Mouse (Mus musculus): ENCODE results near the gene Ddb1.
"Not testable (repeated sequence)": the region's sequence is repeated elsewhere in the genome, so short reads cannot be mapped to it uniquely, and the experiment has no call there.

Ddb1 gene

DNA sequence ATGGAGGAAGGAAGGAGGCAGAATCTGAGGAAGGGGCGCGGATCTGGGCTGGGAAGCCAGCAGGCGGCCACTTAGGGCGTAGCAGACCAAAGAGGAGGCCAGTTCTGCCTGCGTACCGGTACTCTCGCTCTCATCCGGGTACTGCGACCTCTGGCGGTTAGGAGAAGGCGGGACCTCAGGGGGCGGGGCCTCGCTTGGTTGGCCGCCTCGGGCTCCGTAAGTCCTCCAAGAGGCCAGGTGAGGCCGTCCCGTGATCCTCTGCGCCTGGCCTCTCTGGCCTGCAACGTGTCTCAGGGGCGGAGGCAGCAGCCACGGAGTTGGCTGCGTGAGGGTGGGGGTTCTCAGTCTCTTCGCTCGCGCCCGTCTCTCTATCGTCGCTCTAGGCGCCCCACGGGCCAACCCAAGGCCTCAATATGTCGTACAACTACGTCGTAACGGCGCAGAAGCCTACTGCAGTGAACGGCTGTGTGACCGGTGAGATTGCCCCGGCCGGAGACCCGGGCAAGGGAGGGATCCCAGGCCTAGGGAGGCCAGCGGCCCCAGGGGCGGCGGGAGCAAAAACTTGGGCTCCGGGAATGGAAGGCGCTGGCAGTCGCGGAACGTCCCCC lies at the start of gene Ddb1, which contains the start of gene Tkfc:
Ddb1 (plus strand) TSS at position 35 of the 608 bp plus-strand sequence.
Tkfc (minus strand) TSS at position 362 of the 608 bp plus-strand sequence.
- DNase-seq (ENCODE audit: low spot score) = peak; percentile 98

DNA sequence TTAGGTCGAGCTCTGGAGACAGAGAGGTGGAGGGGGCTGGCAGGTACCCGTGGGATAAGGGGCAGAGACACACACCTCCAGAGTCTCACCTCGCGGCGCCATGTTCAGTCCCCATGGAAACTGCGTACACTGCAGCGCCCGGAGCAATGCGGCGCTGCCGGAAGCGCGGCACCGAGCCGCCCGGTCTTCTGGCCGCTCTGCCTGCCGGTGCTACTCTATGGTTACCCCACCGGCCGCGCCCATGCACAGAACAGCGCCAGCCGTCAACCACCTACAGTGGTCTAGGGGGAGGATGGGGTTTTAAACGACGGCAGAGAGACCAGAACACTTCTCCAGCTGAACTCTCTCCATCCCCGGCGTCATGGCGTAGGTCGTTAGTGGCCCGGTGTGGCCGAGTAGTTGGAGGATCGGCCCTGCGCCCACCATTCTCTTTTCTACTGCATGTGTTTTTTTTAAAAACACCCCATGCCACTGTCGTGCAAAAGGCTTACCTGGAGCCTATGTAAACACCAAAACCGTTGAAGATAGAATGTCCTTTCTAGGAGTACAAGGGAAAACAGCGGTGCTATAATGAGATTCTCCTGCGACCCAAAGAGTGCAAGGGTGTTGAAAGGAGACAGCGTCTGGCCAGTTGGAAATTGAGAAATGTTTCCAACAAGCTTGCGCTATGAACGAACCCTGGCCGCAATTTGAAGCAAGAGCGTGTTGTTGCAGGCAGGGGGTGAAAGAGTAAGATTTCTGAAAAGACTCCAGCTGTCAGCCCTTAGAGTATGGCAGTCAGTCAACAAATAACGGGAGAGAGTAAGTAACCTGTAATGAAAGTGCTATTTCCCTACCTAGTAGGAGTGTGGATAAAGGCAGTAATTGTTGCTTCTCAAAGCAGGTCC lies 49.3 kb upstream of the Ddb1 start, which contains the start of gene Tmem216:
Tmem216 (minus strand) TSS at position 615 of the 887 bp plus-strand sequence.
- peak; percentile 73 for DNase-seq (ENCODE audit: low spot score)

- DNase-seq (ENCODE audit: low spot score) = no peak
Observed at GRCm38 (mm10) chr19:10557001-10557400, 48.1 kb upstream of the Ddb1 start.

GRCm38 (mm10) chr19:10557430-10557829 lies 47.7 kb upstream of the Ddb1 start:
- DNase-seq (ENCODE audit: low spot score) = no peak

GRCm38 (mm10) chr19:10557837-10558375 lies 47.2 kb upstream of the Ddb1 start:
- not testable (repeated sequence) for DNase-seq (ENCODE audit: low spot score)

- no peak for DNase-seq (ENCODE audit: low spot score)
Observed at GRCm38 (mm10) chr19:10560108-10560507, 45.0 kb upstream of the Ddb1 start.

DNA sequence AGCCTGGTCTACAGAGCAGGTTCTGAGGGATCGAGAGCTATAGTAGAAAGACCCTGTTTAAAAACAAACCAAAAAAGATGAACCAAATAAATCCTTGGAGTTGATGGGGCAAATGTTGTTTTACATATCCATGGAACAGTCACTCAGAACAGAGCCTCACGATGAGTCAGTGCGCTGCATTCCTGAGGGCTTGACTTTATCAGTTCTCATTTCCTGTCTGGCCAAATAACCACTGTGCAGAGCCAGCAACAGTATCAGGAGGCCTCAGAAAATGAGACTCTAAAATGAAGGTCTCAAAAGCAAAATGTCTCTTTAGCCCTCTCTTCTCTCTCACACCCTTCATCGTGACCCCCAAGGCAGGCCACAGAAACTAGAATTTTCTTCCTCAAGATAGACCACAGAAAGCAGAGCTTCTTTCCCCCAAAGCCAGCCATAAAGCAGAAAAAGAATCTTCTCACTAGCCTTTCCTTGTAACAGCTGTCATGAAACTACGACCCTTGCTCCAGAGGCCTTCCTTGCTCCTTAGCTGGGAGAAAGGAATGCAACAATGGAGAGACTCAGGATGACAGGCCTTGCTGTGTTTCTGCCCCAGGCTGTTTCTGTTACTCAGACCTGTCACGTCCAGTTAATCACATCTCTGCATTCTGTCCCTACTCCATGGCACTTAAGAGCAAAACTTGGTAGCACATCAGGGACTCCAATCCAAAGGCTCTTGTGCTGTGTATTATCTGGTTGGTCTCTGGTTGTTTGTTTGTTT lies 43.4 kb upstream of the Ddb1 start:
- DNase-seq (ENCODE audit: low spot score) = no peak

DNA sequence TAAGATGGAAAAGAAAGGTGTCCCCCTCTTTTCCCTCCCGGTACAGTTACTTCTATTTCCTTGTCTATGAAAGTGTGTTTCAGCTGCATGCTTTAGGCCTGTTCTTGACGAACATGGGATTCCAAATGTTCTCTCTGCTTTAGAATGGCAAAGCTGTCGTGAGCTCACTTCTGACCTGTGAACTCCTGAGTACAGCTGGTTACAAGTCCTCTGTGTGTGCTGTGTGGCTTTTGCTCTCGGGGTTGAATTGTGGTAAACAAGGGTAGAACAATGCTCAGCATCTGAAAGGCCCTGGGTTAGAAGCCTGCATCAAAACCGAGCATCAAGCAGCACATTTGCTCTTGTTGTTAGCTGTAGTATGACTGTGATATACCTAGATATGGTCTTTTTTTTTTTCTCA lies 42.8 kb upstream of the Ddb1 start:
- no peak for DNase-seq (ENCODE audit: low spot score)

DNA sequence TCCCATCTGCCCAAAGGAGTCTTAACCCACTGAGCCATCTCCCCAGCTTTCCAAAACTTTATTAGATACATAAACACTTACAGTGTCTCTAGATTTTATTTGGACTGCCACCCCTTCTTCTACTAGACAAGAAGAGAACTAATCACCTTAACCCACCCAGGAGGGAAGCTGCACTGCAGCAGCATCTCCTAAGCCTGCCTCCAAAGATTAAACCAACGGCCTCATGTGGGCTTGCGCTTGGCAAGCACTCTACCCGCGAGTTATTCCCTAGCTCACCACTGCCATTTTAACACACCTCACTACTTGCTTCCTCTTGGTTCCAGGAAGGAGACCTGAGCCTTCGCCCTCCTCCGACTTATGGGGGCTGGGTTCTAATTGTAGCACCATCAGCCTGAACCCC lies 40.8 kb upstream of the Ddb1 start:
- no peak for DNase-seq (ENCODE audit: low spot score)

GRCm38 (mm10) chr19:10565217-10565616 lies 39.9 kb upstream of the Ddb1 start:
- no peak for DNase-seq (ENCODE audit: low spot score)

DNA sequence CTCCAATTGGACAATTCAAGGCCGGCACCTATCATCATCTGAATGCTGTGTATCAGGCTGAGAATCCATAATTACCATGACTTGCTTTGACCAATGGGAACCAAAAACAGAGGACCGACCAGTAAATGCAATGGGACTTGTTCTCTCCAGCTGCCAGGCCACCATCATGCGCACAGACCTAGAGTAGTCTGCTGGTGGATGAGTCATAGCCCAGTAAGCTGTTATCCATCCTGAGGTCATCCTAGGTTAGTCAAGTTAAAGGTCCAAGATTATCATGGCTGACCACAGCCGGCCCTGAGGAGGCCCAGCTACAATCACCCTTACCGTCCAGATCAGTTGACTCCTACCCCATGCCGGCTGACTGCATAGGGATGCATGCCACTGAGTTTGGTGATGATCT lies 35.5 kb upstream of the Ddb1 start:
- no peak for DNase-seq (ENCODE audit: low spot score)

DNA sequence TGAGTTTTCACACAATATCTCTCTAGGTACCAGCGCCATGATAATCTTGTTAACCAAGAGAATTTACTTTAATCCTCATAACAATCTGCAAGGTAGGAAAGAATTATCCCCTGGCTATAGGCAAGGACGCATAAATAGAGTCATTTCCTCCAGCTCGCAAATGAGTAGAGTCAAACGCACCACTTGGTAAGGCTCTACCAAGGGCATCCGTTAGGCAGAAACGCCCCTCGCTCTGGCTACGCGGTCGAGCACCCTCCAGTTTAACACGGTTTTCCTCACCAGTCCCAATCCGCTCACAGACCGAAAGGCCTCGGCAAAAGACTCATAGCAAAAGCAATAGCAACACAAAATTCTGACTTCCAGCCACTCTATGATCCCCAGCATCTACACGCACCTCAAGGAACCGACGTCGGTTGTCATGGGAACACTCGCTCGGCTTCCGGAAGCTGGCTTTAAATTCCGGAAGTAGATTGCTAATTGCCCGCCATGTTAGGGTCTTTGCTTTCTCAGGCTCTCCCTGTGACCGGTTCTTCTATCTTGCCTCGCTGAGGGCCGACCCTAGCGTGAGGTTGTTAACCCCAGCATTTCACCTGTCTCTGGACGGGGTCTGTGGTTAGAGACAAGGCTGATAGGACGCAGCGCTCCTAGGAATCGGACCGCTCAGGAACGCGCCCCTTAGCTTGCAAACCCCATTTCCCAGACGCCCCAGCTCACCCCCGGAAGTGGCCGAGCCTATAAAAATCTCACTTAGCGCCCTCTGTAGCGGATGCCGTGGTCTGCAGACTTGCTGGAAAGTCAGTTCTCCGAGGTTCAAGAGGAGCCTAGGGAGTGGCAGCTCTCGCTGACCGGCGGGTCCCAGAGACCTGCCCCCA lies 28.2 kb upstream of the Ddb1 start, which contains the start of the genes Cyb561a3 and Tmem138:
Cyb561a3 (plus strand) TSS at position 483 of the 872 bp plus-strand sequence.
Tmem138 (minus strand) TSS at position 673 of the 872 bp plus-strand sequence.
- peak; percentile 89 for DNase-seq (ENCODE audit: low spot score)

- no peak for DNase-seq (ENCODE audit: low spot score)
Observed at GRCm38 (mm10) chr19:10580102-10580501, 25.0 kb upstream of the Ddb1 start.

GRCm38 (mm10) chr19:10580761-10581160 lies 24.4 kb upstream of the Ddb1 start:
- DNase-seq (ENCODE audit: low spot score) = no peak

DNA sequence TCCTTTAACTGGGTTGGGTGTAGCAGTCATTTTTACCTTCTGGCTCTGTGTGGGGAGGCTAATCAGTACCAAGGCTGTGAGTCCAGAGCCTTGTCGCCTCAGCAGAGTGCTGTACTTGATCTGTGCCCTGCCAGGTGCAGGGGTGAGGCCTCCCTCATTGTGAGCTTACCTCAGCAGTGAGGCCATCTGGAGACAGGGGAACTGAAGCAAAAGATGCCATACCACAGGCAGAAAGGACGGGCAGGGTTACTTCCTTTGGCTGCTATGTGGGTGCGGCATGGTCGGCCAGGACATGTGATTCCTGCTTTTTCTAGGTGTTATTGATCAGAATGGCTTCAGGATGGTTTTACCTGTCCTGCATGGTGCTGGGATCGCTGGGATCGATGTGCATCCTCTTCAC lies 23.1 kb upstream of the Ddb1 start:
- DNase-seq (ENCODE audit: low spot score) = no peak

- no peak for DNase-seq (ENCODE audit: low spot score)
Observed at GRCm38 (mm10) chr19:10583550-10584146, 21.5 kb upstream of the Ddb1 start.

- DNase-seq (ENCODE audit: low spot score) = no peak
Observed at GRCm38 (mm10) chr19:10585112-10585511, 20.0 kb upstream of the Ddb1 start.

DNA sequence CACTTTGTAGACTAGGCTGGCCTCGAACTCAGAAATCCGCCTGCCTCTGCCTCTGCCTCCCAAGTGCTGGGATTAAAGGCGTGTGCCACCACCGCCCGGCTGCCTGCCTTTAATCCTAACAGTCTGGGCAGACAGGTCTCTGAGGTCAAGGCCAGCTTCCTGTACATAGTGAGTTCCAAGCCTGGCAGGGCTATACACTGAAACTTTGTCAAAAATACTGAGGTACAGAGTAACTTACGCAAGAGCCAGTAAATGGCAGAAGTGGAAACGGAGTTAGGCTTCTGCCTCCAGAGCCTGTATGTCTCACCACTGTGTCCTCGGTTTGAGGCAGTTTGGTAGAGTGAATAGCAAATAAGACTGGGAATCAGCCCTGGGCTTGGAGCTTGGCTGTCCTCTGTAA lies 17.9 kb upstream of the Ddb1 start:
- no peak for DNase-seq (ENCODE audit: low spot score)

GRCm38 (mm10) chr19:10589127-10589857 lies 15.8 kb upstream of the Ddb1 start:
- DNase-seq (ENCODE audit: low spot score) = no peak

- no peak for DNase-seq (ENCODE audit: low spot score)
Observed at GRCm38 (mm10) chr19:10590301-10590700, 14.8 kb upstream of the Ddb1 start.
